Mouse (Mus musculus) kidney, adult 2 months (tissue): ENCODE data around the gene Mtcl1.

Experiments used
- CTCF ChIP-seq: fragments of 200-500 bp; conservative IDR thresholded peaks from 2 replicates; pipeline ENCODE4 v1.5.1; 2011; ENCODE audit warnings: low read depth, mild to moderate bottlenecking, control low read depth, low read length, moderate library complexity, mixed read lengths; ENCODE audit not compliant: insufficient read depth, insufficient read length
- POLR2A ChIP-seq: fragments of 200-500 bp; IDR thresholded peaks from one replicate; pipeline ENCODE4 v1.6.1; 2011; ENCODE audit warnings: low read depth, low read length, control low read depth

- TF ChIP-seq CTCF (no peak), POLR2A (no peak)
Observed at GRCm38 (mm10) chr17:66379900-66380857, 69.4 kb downstream of the Mtcl1 start.
